Mouse (Mus musculus): ENCODE results near the gene Gnb1l. TPM values are rescaled to one million over a fixed set of nuclear protein-coding genes. Genes with fewer than 3 reads are reported as not detected.
A peak's percentile ranks its signal among the peaks of the same experiment; 100 is the strongest.

Gene Gnb1l
- polyA plus RNA-seq, 1 experiment from 2014 or later: 18.1 TPM

- Histone ChIP-seq H3K4me3 (no peak overlapping the region), H3K27me3 (replicated peaks) (no peaks in the 10 kb centered on the region), H3K4me2 (no peak overlapping the region), H3K36me3 (replicated peaks) (no peaks in the 10 kb centered on the region), H3K4me1 (peaks cover 8% of the 10 kb centered on the region), H3K9ac (no peak overlapping the region), H3K27ac (no peak overlapping the region), H3K9me3 (no peaks in the 10 kb centered on the region)
- 18% methylated on average over 5 of the region's 5 CpGs for WGBS
- ATAC-seq (replicated peaks): 0 out of 2 replicates have a peak, but pooled peaks have one; percentile 42
Observed at GRCm38 (mm10) chr16:18484794-18485435, 13.6 kb upstream of the Gnb1l start.

GRCm38 (mm10) chr16:18486126-18486525 is 12.4 kb upstream of the Gnb1l start:
- Histone ChIP-seq H3K36me3 (replicated peaks) (no peaks in the 10 kb centered on the region), H3K27me3 (replicated peaks) (no peaks in the 10 kb centered on the region), H3K9me3 (no peaks in the 10 kb centered on the region), H3K4me2 (no peak overlapping the region), H3K27ac (no peak overlapping the region), H3K9ac (no peak overlapping the region), H3K4me1 (peaks cover 8% of the 10 kb centered on the region), H3K4me3 (no peak overlapping the region)
- 96% methylated on average over 2 of the region's 2 CpGs for WGBS
- no peak for ATAC-seq (replicated peaks)

GRCm38 (mm10) chr16:18490281-18490680 is 8.2 kb upstream of the Gnb1l start:
- H3K27me3 ChIP-seq (replicated peaks): no peaks in the 10 kb centered on the region
- no peaks in the 10 kb centered on the region for H3K36me3 ChIP-seq (replicated peaks)
- H3K9ac ChIP-seq: no peak overlapping the region
- no peak overlapping the region for H3K27ac ChIP-seq
- H3K4me2 ChIP-seq: no peak overlapping the region
- no peaks in the 10 kb centered on the region for H3K4me1 ChIP-seq
- no peaks in the 10 kb centered on the region for H3K9me3 ChIP-seq
- ATAC-seq (replicated peaks): no peak
- 94% methylated on average over 3 of the region's 3 CpGs for WGBS
- no peak overlapping the region for H3K4me3 ChIP-seq

GRCm38 (mm10) chr16:18490894-18491293 is 7.6 kb upstream of the Gnb1l start:
- Histone ChIP-seq H3K4me3 (no peak overlapping the region), H3K27ac (no peak overlapping the region), H3K9ac (no peak overlapping the region), H3K36me3 (replicated peaks) (no peaks in the 10 kb centered on the region), H3K4me2 (no peak overlapping the region), H3K4me1 (no peaks in the 10 kb centered on the region), H3K27me3 (replicated peaks) (no peaks in the 10 kb centered on the region), H3K9me3 (no peaks in the 10 kb centered on the region)
- no peak for ATAC-seq (replicated peaks)
- 63% methylated on average over 1 of the region's 1 CpGs for WGBS

- H3K9ac ChIP-seq: peak overlapping the region; percentile 79
- H3K27ac ChIP-seq: peak overlapping the region; percentile 92
- WGBS: 6% methylated on average over 6 of the region's 6 CpGs
- H3K36me3 ChIP-seq (replicated peaks): peaks cover 4% of the 10 kb centered on the region; the same call in 1 of the 2 replicates
- peak overlapping the region; percentile 79 for H3K4me3 ChIP-seq
- no peak for ATAC-seq (replicated peaks)
- H3K9me3 ChIP-seq: no peaks in the 10 kb centered on the region
- H3K4me1 ChIP-seq: peaks cover 18% of the 10 kb centered on the region
- no peaks in the 10 kb centered on the region for H3K27me3 ChIP-seq (replicated peaks)
- peak overlapping the region; percentile 78 for H3K4me2 ChIP-seq
Observed at GRCm38 (mm10) chr16:18497865-18498515, 523 bp upstream of the Gnb1l start.

- no peak for ATAC-seq (replicated peaks)
- Histone ChIP-seq H3K27me3 (replicated peaks) (no peaks in the 10 kb centered on the region), H3K4me2 (peak overlapping the region; percentile 78), H3K4me1 (peaks cover 18% of the 10 kb centered on the region), H3K27ac (peak overlapping the region; percentile 92), H3K9me3 (no peaks in the 10 kb centered on the region), H3K4me3 (peak overlapping the region; percentile 79), H3K9ac (peak overlapping the region; percentile 79), H3K36me3 (replicated peaks) (peaks cover 4% of the 10 kb centered on the region; the same call in 1 of the 2 replicates)
- under 1% methylated on average over 24 of the region's 24 CpGs for WGBS
Observed at GRCm38 (mm10) chr16:18498996-18499395, 483 bp downstream of the Gnb1l start.

- H3K4me1 ChIP-seq: peaks cover 18% of the 10 kb centered on the region
- H3K9me3 ChIP-seq: no peaks in the 10 kb centered on the region
- H3K4me2 ChIP-seq: no peak overlapping the region
- H3K36me3 ChIP-seq (replicated peaks): peaks cover 4% of the 10 kb centered on the region; the same call in 1 of the 2 replicates
- no peak overlapping the region for H3K27ac ChIP-seq
- no peak overlapping the region for H3K4me3 ChIP-seq
- H3K27me3 ChIP-seq (replicated peaks): no peaks in the 10 kb centered on the region
- WGBS: 98% methylated on average over 6 of the region's 6 CpGs
- no peak overlapping the region for H3K9ac ChIP-seq
- no peak for ATAC-seq (replicated peaks)
Observed at GRCm38 (mm10) chr16:18501531-18501930, 3.0 kb downstream of the Gnb1l start.

GRCm38 (mm10) chr16:18503566-18504342 is 5.2 kb downstream of the Gnb1l start:
- WGBS: 97% methylated on average over 14 of the region's 14 CpGs
- Histone ChIP-seq H3K36me3 (replicated peaks) (peaks cover 4% of the 10 kb centered on the region; the same call in 1 of the 2 replicates), H3K4me1 (peaks cover 14% of the 10 kb centered on the region), H3K27ac (no peak overlapping the region), H3K9me3 (no peaks in the 10 kb centered on the region), H3K4me3 (no peak overlapping the region), H3K9ac (no peak overlapping the region), H3K4me2 (no peak overlapping the region), H3K27me3 (replicated peaks) (no peaks in the 10 kb centered on the region)
- ATAC-seq (replicated peaks): no peak

- Histone ChIP-seq H3K9ac (no peak overlapping the region), H3K4me2 (no peak overlapping the region)
- WGBS: 96% methylated on average over 3 of the region's 3 CpGs
Observed at GRCm38 (mm10) chr16:18506524-18507199, 8.1 kb downstream of the Gnb1l start.

GRCm38 (mm10) chr16:18507200-18507549 is 8.7 kb downstream of the Gnb1l start:
- Histone ChIP-seq H3K4me2 (no peak overlapping the region), H3K27ac (no peak overlapping the region), H3K9me3 (no peaks in the 10 kb centered on the region), H3K36me3 (replicated peaks) (no peaks in the 10 kb centered on the region; the same call in 1 of the 2 replicates), H3K27me3 (replicated peaks) (no peaks in the 10 kb centered on the region), H3K4me1 (no peaks in the 10 kb centered on the region), H3K9ac (no peak overlapping the region), H3K4me3 (no peak overlapping the region)
- WGBS: 71% methylated on average over 1 of the region's 1 CpGs
- ATAC-seq (replicated peaks): no peak

More at GRCm38 (mm10) chr16:18506524-18507199, 8.1 kb downstream of the Gnb1l start:
- Histone ChIP-seq H3K27ac (no peak overlapping the region), H3K9me3 (no peaks in the 10 kb centered on the region), H3K27me3 (replicated peaks) (no peaks in the 10 kb centered on the region), H3K4me1 (no peaks in the 10 kb centered on the region), H3K4me3 (no peak overlapping the region), H3K36me3 (replicated peaks) (peaks cover 1% of the 10 kb centered on the region; the same call in 1 of the 2 replicates)
- ATAC-seq (replicated peaks): no peak

GRCm38 (mm10) chr16:18511741-18512140 is 13.2 kb downstream of the Gnb1l start:
- WGBS: 85% methylated on average over 5 of the region's 5 CpGs
- no peak overlapping the region for H3K27ac ChIP-seq
- H3K36me3 ChIP-seq (replicated peaks): no peaks in the 10 kb centered on the region
- H3K4me1 ChIP-seq: no peaks in the 10 kb centered on the region
- no peak for ATAC-seq (replicated peaks)
- H3K4me3 ChIP-seq: no peak overlapping the region
- H3K9ac ChIP-seq: no peak overlapping the region
- no peaks in the 10 kb centered on the region for H3K27me3 ChIP-seq (replicated peaks)
- H3K9me3 ChIP-seq: no peaks in the 10 kb centered on the region
- H3K4me2 ChIP-seq: no peak overlapping the region

- Histone ChIP-seq H3K27me3 (replicated peaks) (no peaks in the 10 kb centered on the region), H3K4me3 (no peak overlapping the region), H3K27ac (no peak overlapping the region), H3K4me2 (no peak overlapping the region), H3K36me3 (replicated peaks) (no peaks in the 10 kb centered on the region), H3K9ac (no peak overlapping the region), H3K4me1 (no peaks in the 10 kb centered on the region), H3K9me3 (no peaks in the 10 kb centered on the region)
- ATAC-seq (replicated peaks): no peak
- 89% methylated on average over 6 of the region's 6 CpGs for WGBS
Observed at GRCm38 (mm10) chr16:18513508-18513907, 15.0 kb downstream of the Gnb1l start.

Measured in midbrain, embryonic 15.5 days (tissue).